Mouse (Mus musculus): ENCODE results near the gene Dcp1a. TPM values are rescaled to one million over a fixed set of nuclear protein-coding genes. Genes with fewer than 3 reads are reported as not detected.

Dcp1a gene
- total RNA-seq (2014; rRNA removed) (14.8 and 20.9 TPM in 2 replicates), polyA plus RNA-seq (2015; fragmentation: Nextera tagmentation; extraction: Ambion mirVana) (6.9 and 8.8 TPM in 2 replicates)

GRCm38 (mm10) chr14:30479361-30479948 is at the start of gene Dcp1a:
Gene Dcp1a, plus strand, starts transcription at chr14:30479535.
- Histone ChIP-seq H3K27ac (ENCODE audit: low read depth, low read length) (peak within 1 kb of the TSS; percentile 90), H3K9me3 (ENCODE audit: low read length) (no peaks in the 10 kb centered on the region), H3K4me2 (ENCODE audit: low read depth) (peak within 1 kb of the TSS; percentile 62), H3K27me3 (ENCODE audit: insufficient read depth, low read length) (no peaks in the 10 kb centered on the region), H3K4me3 (ENCODE audit: low read depth, low read length) (peak within 1 kb of the TSS; percentile 99), H3K36me3 (ENCODE audit: insufficient read depth) (peaks cover 4% of the 10 kb centered on the region; the same call in 1 of the 2 replicates), H3K9ac (peak within 1 kb of the TSS; percentile 90), H3K4me1 (ENCODE audit: insufficient read depth) (peaks cover 8% of the 10 kb centered on the region; the same call in 1 of the 2 replicates)
- WGBS: 1% methylated on average over 39 of the region's 39 CpGs
- TF ChIP-seq CTCF (IDR thresholded peaks at IDR 0.05; ENCODE audit: low read depth): peak; percentile 46; the same call in 1 of the 2 replicates
- DNase-seq: peak; percentile 99
- peak; percentile 100 for ATAC-seq

GRCm38 (mm10) chr14:30429606-30430005 is 49.7 kb upstream of the Dcp1a start:
- no peaks in the 10 kb centered on the region for H3K9me3 ChIP-seq (ENCODE audit: low read length)
- H3K4me1 ChIP-seq (ENCODE audit: insufficient read depth): no peaks in the 10 kb centered on the region
- ATAC-seq: no peak
- no peak for DNase-seq
- H3K4me3 ChIP-seq (ENCODE audit: low read depth, low read length): no peak overlapping the region
- no peak overlapping the region for H3K4me2 ChIP-seq (ENCODE audit: low read depth)
- H3K27ac ChIP-seq (ENCODE audit: low read depth, low read length): no peak overlapping the region
- H3K36me3 ChIP-seq (ENCODE audit: insufficient read depth): no peaks in the 10 kb centered on the region
- WGBS: 74% methylated on average over 9 of the region's 9 CpGs
- no peak overlapping the region for H3K9ac ChIP-seq
- no peak for TF ChIP-seq CTCF (IDR thresholded peaks at IDR 0.05; ENCODE audit: low read depth)
- H3K27me3 ChIP-seq (ENCODE audit: insufficient read depth, low read length): no peaks in the 10 kb centered on the region

DNA sequence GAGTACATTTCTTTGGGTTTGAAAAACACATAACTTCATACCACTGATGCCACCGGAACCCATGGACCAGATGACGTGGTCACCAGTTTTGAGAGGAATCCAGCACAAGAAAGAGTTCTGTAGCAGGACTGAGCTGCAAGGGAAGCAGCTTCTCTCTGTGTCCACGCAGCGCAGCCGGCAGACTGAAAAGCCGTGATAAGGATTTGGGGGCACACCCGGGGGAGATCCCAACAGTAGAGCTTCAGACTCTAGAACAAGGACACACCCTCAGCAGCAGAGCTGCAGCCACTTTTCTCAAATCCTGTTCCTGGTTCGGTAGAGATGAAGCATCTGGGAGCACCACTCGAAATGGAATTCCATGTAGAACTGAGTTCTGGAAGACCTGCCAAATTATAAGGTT is 49.3 kb upstream of the Dcp1a start:
- H3K4me2 ChIP-seq (ENCODE audit: low read depth): no peak overlapping the region
- no peak for DNase-seq
- H3K9me3 ChIP-seq (ENCODE audit: low read length): no peaks in the 10 kb centered on the region
- H3K4me1 ChIP-seq (ENCODE audit: insufficient read depth): no peaks in the 10 kb centered on the region
- H3K27me3 ChIP-seq (ENCODE audit: insufficient read depth, low read length): no peaks in the 10 kb centered on the region
- H3K9ac ChIP-seq: no peak overlapping the region
- no peaks in the 10 kb centered on the region for H3K36me3 ChIP-seq (ENCODE audit: insufficient read depth)
- no peak for TF ChIP-seq CTCF (IDR thresholded peaks at IDR 0.05; ENCODE audit: low read depth)
- no peak overlapping the region for H3K4me3 ChIP-seq (ENCODE audit: low read depth, low read length)
- 93% methylated on average over 9 of the region's 9 CpGs for whole genome bisulfite sequencing
- no peak for ATAC-seq
- H3K27ac ChIP-seq (ENCODE audit: low read depth, low read length): no peak overlapping the region

- TF ChIP-seq CTCF (IDR thresholded peaks at IDR 0.05; ENCODE audit: low read depth): no peak
- Histone ChIP-seq H3K4me1 (ENCODE audit: insufficient read depth) (no peaks in the 10 kb centered on the region), H3K4me2 (ENCODE audit: low read depth) (no peak overlapping the region), H3K9ac (no peak overlapping the region), H3K36me3 (ENCODE audit: insufficient read depth) (no peaks in the 10 kb centered on the region), H3K27me3 (ENCODE audit: insufficient read depth, low read length) (no peaks in the 10 kb centered on the region), H3K9me3 (ENCODE audit: low read length) (no peaks in the 10 kb centered on the region), H3K4me3 (ENCODE audit: low read depth, low read length) (no peak overlapping the region), H3K27ac (ENCODE audit: low read depth, low read length) (no peak overlapping the region)
- no peak for ATAC-seq
- DNase-seq: no peak
- WGBS: 55% methylated on average over 5 of the region's 5 CpGs
These were observed 48.9 kb upstream of the Dcp1a start for GRCm38 (mm10) chr14:30430446-30430845.

DNA sequence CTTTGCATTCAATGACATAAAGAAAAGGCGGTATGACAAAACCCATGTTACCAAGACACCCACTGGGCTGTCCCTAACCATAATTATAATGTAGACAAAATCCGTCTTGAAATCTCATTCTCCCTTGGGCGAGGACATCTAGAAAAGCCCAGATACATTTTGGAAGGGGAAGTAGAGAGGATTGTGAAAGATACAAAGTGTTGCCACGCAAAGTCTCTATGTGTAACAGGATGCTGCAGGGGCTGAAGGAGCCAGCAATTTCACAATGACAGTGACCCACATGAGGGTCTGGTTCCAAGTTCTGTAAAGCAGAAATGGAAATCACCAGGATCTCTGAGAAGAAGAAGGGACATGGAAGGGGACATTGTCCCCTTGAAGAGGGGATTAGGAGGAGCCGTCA is 44.0 kb upstream of the Dcp1a start:
- no peaks in the 10 kb centered on the region for H3K27me3 ChIP-seq (ENCODE audit: insufficient read depth, low read length)
- no peak overlapping the region for H3K4me2 ChIP-seq (ENCODE audit: low read depth)
- H3K9ac ChIP-seq: no peak overlapping the region
- 0 out of 2 replicates have a peak, but pooled peaks cover 3% of the 10 kb centered on the region for H3K9me3 ChIP-seq (ENCODE audit: low read length)
- no peaks in the 10 kb centered on the region for H3K4me1 ChIP-seq (ENCODE audit: insufficient read depth)
- no peaks in the 10 kb centered on the region for H3K36me3 ChIP-seq (ENCODE audit: insufficient read depth)
- H3K27ac ChIP-seq (ENCODE audit: low read depth, low read length): no peak overlapping the region
- ATAC-seq: no peak
- DNase-seq: no peak
- no peak for TF ChIP-seq CTCF (IDR thresholded peaks at IDR 0.05; ENCODE audit: low read depth)
- 87% methylated on average over 5 of the region's 5 CpGs for WGBS
- H3K4me3 ChIP-seq (ENCODE audit: low read depth, low read length): no peak overlapping the region

GRCm38 (mm10) chr14:30439915-30440314 is 39.4 kb upstream of the Dcp1a start:
- Histone ChIP-seq H3K36me3 (ENCODE audit: insufficient read depth) (no peaks in the 10 kb centered on the region), H3K27me3 (ENCODE audit: insufficient read depth, low read length) (no peaks in the 10 kb centered on the region), H3K9ac (no peak overlapping the region), H3K9me3 (ENCODE audit: low read length) (0 out of 2 replicates have a peak, but pooled peaks cover 3% of the 10 kb centered on the region), H3K4me2 (ENCODE audit: low read depth) (no peak overlapping the region), H3K4me1 (ENCODE audit: insufficient read depth) (no peaks in the 10 kb centered on the region), H3K27ac (ENCODE audit: low read depth, low read length) (no peak overlapping the region), H3K4me3 (ENCODE audit: low read depth, low read length) (no peak overlapping the region)
- no peak for TF ChIP-seq CTCF (IDR thresholded peaks at IDR 0.05; ENCODE audit: low read depth)
- no peak for ATAC-seq
- WGBS: 83% methylated on average over 3 of the region's 3 CpGs
- DNase-seq: no peak

- no peak overlapping the region for H3K4me3 ChIP-seq (ENCODE audit: low read depth, low read length)
- H3K9me3 ChIP-seq (ENCODE audit: low read length): no peaks in the 10 kb centered on the region
- no peak overlapping the region for H3K9ac ChIP-seq
- TF ChIP-seq CTCF (IDR thresholded peaks at IDR 0.05; ENCODE audit: low read depth): no peak
- no peak for ATAC-seq
- 0 out of 2 replicates have a peak overlapping the region, but pooled peaks have one; percentile 8 for H3K4me2 ChIP-seq (ENCODE audit: low read depth)
- DNase-seq: no peak
- no peaks in the 10 kb centered on the region for H3K4me1 ChIP-seq (ENCODE audit: insufficient read depth)
- H3K27ac ChIP-seq (ENCODE audit: low read depth, low read length): no peak overlapping the region
- no peaks in the 10 kb centered on the region for H3K36me3 ChIP-seq (ENCODE audit: insufficient read depth)
- no peaks in the 10 kb centered on the region for H3K27me3 ChIP-seq (ENCODE audit: insufficient read depth, low read length)
- 19% methylated on average over 13 of the region's 13 CpGs for WGBS
These were observed 23.3 kb upstream of the Dcp1a start for GRCm38 (mm10) chr14:30455801-30456595.
